Mouse (Mus musculus) midbrain, embryonic 14.5 days (tissue): ENCODE measurements around the gene Dcaf4. TPM values are rescaled to one million over a fixed set of nuclear protein-coding genes. Genes with fewer than 3 reads are reported as not detected.

Source experiments
- ATAC-seq: fragments of 200-750 bp; cut with Nextera tagmentation; 2 replicates; pipeline ENCODE4 v1.8.0; 2017; ENCODE audit warnings: moderate number of reproducible peaks, moderate library complexity; ENCODE audit not compliant: low FRiP score, low TSS enrichment
- DNase-seq: peaks from one replicate; pipeline ENCODE4 v3.0.0-alpha.2; 2015
- H3K27ac ChIP-seq: fragments of 300-500 bp; sonication (generic); replicated peaks from 2 replicates; pipeline ENCODE4 v1.5.1; 2014; ENCODE audit warnings: mild to moderate bottlenecking, low read depth, low read length, moderate library complexity
- H3K27me3 ChIP-seq: fragments of 300-500 bp; sonication (generic); 2 replicates; pipeline ENCODE4 v1.6.1; 2014; ENCODE audit warnings: low read length, control low read depth, mixed read lengths; ENCODE audit not compliant: control insufficient read depth, insufficient read depth
- H3K36me3 ChIP-seq: fragments of 300-500 bp; sonication (generic); 2 replicates; pipeline ENCODE4 v1.6.1; 2014; ENCODE audit warnings: low read length, control low read depth; ENCODE audit not compliant: control insufficient read depth, insufficient read depth
- H3K4me1 ChIP-seq: fragments of 300-500 bp; sonication (generic); 2 replicates; pipeline ENCODE4 v1.6.1; 2014; ENCODE audit warnings: mild to moderate bottlenecking, antibody characterized with exemption, low read length, control low read depth; ENCODE audit not compliant: control insufficient read depth, insufficient read depth
- H3K4me2 ChIP-seq: fragments of 300-500 bp; sonication (generic); 2 replicates; pipeline ENCODE4 v1.6.1; 2014; ENCODE audit warnings: mild to moderate bottlenecking, low read length, moderate library complexity
- H3K4me3 ChIP-seq: fragments of 300-500 bp; sonication (generic); replicated peaks from 2 replicates; pipeline ENCODE4 v1.5.1; 2014; ENCODE audit warnings: low read depth, low read length
- H3K9ac ChIP-seq: fragments of 300-500 bp; sonication (generic); replicated peaks from 2 replicates; pipeline ENCODE4 v1.6.1; 2014; ENCODE audit warnings: mild to moderate bottlenecking, low read length, moderate library complexity
- H3K9me3 ChIP-seq: fragments of 300-500 bp; sonication (generic); 2 replicates; pipeline ENCODE4 v1.6.1; 2016; ENCODE audit warnings: low read length, control low read depth, mixed read lengths; ENCODE audit not compliant: control insufficient read depth
- WGBS: fragments of 180-500 bp; shearing (Covaris S2); extraction: QIAGEN DNeasy Blood & Tissue Kit; methylation state at CpG from one replicate; pipeline ENCODE4 v1.1.7; 2014; 5-methylcytosine and 5-hydroxymethylcytosine counted together
- polyA plus RNA-seq: library from polyadenylated mRNA; unstranded; fragments of >200 nt; fragmentation: Nextera tagmentation; extraction: Ambion mirVana; gene quantifications from 2 replicates; pipeline ENCODE4 v1.2.1, GENCODE M21; 2014

Gene Dcaf4
- polyA plus RNA-seq = 40.8 and 41.4 TPM in 2 replicates

- peak within 1 kb of the TSS; percentile 77 for H3K27ac ChIP-seq
- H3K4me1 ChIP-seq = peaks cover 12% of the 10 kb centered on the region
- peak within 1 kb of the TSS; percentile 78 for H3K9ac ChIP-seq
- DNase-seq = peak; percentile 95
- H3K36me3 ChIP-seq = no peaks in the 10 kb centered on the region
- H3K4me3 ChIP-seq = peak within 1 kb of the TSS; percentile 71
- peak; percentile 99 for ATAC-seq
- no peaks in the 10 kb centered on the region for H3K9me3 ChIP-seq
- no peaks in the 10 kb centered on the region for H3K27me3 ChIP-seq
- H3K4me2 ChIP-seq = peak within 1 kb of the TSS; percentile 70
- WGBS = under 1% methylated on average over 32 of the region's 32 CpGs
These were observed at the start of gene Dcaf4 for GRCm38 (mm10) chr12:83520311-83520890. Dcaf4 (plus strand) TSS chr12:83520466.

- WGBS = 87% methylated on average over 7 of the region's 7 CpGs
These were observed 48.5 kb upstream of the Dcaf4 start for GRCm38 (mm10) chr12:83471760-83472159.

GRCm38 (mm10) chr12:83473987-83474600, 46.2 kb upstream of the Dcaf4 start:
- ATAC-seq = no peak
- H3K27ac ChIP-seq = no peak overlapping the region
- H3K4me1 ChIP-seq = peaks cover 27% of the 10 kb centered on the region; the same call in 1 of the 2 replicates
- H3K9me3 ChIP-seq = no peaks in the 10 kb centered on the region
- no peaks in the 10 kb centered on the region for H3K27me3 ChIP-seq
- 45% methylated on average over 5 of the region's 5 CpGs for WGBS
- no peak for DNase-seq
- no peaks in the 10 kb centered on the region for H3K36me3 ChIP-seq
- H3K4me3 ChIP-seq = no peak overlapping the region
- H3K9ac ChIP-seq = no peak overlapping the region
- H3K4me2 ChIP-seq = no peak overlapping the region

More at GRCm38 (mm10) chr12:83471760-83472159, 48.5 kb upstream of the Dcaf4 start:
- H3K9me3 ChIP-seq = no peaks in the 10 kb centered on the region
- no peaks in the 10 kb centered on the region for H3K36me3 ChIP-seq
- peaks cover 26% of the 10 kb centered on the region for H3K4me1 ChIP-seq
- no peaks in the 10 kb centered on the region for H3K27me3 ChIP-seq
- no peak overlapping the region for H3K9ac ChIP-seq
- no peak overlapping the region for H3K27ac ChIP-seq
- H3K4me3 ChIP-seq = no peak overlapping the region
- ATAC-seq (no peak), DNase-seq (no peak)
- no peak overlapping the region for H3K4me2 ChIP-seq

- no peaks in the 10 kb centered on the region for H3K27me3 ChIP-seq
- H3K4me1 ChIP-seq = peaks cover 27% of the 10 kb centered on the region; the same call in 1 of the 2 replicates
- no peak overlapping the region for H3K4me3 ChIP-seq
- ATAC-seq (no peak), DNase-seq (peak; percentile 51)
- WGBS = 25% methylated on average over 6 of the region's 6 CpGs
- 0 out of 2 replicates have a peak overlapping the region, but pooled peaks have one; percentile 41 for H3K27ac ChIP-seq
- H3K9me3 ChIP-seq = no peaks in the 10 kb centered on the region
- peak overlapping the region; percentile 1; the same call in 1 of the 2 replicates for H3K4me2 ChIP-seq
- H3K9ac ChIP-seq = no peak overlapping the region
- no peaks in the 10 kb centered on the region for H3K36me3 ChIP-seq
These were observed 44.8 kb upstream of the Dcaf4 start for GRCm38 (mm10) chr12:83475419-83475818.

- no peak overlapping the region for H3K9ac ChIP-seq
- 29% methylated on average over 10 of the region's 10 CpGs for WGBS
- H3K4me1 ChIP-seq = peaks cover 27% of the 10 kb centered on the region; the same call in 1 of the 2 replicates
- peak; percentile 60 for DNase-seq
- H3K27me3 ChIP-seq = no peaks in the 10 kb centered on the region
- no peak; the same call in 1 of the 2 replicates for ATAC-seq
- no peak overlapping the region for H3K4me2 ChIP-seq
- H3K36me3 ChIP-seq = no peaks in the 10 kb centered on the region
- 0 out of 2 replicates have a peak overlapping the region, but pooled peaks have one; percentile 49 for H3K27ac ChIP-seq
- H3K9me3 ChIP-seq = no peaks in the 10 kb centered on the region
- H3K4me3 ChIP-seq = no peak overlapping the region
These were observed 44.0 kb upstream of the Dcaf4 start for GRCm38 (mm10) chr12:83476277-83476676.

GRCm38 (mm10) chr12:83479140-83479539, 41.1 kb upstream of the Dcaf4 start:
- H3K9me3 ChIP-seq = no peaks in the 10 kb centered on the region
- no peak overlapping the region for H3K4me2 ChIP-seq
- ATAC-seq = no peak
- H3K4me1 ChIP-seq = peaks cover 24% of the 10 kb centered on the region; the same call in 1 of the 2 replicates
- DNase-seq = no peak
- H3K4me3 ChIP-seq = no peak overlapping the region
- WGBS = 81% methylated on average over 1 of the region's 1 CpGs
- no peaks in the 10 kb centered on the region for H3K27me3 ChIP-seq
- H3K27ac ChIP-seq = no peak overlapping the region
- no peak overlapping the region for H3K9ac ChIP-seq
- no peaks in the 10 kb centered on the region for H3K36me3 ChIP-seq

GRCm38 (mm10) chr12:83479818-83480401, 40.4 kb upstream of the Dcaf4 start:
- WGBS = 71% methylated on average over 7 of the region's 7 CpGs

GRCm38 (mm10) chr12:83481439-83481838, 38.8 kb upstream of the Dcaf4 start:
- Histone ChIP-seq H3K4me3 (no peak overlapping the region), H3K4me2 (no peak overlapping the region), H3K4me1 (peaks cover 14% of the 10 kb centered on the region), H3K36me3 (no peaks in the 10 kb centered on the region), H3K9ac (no peak overlapping the region), H3K27me3 (no peaks in the 10 kb centered on the region), H3K27ac (no peak overlapping the region), H3K9me3 (no peaks in the 10 kb centered on the region)
- 85% methylated on average over 4 of the region's 4 CpGs for WGBS
- DNase-seq (no peak), ATAC-seq (no peak)

More at GRCm38 (mm10) chr12:83479818-83480401, 40.4 kb upstream of the Dcaf4 start:
- Histone ChIP-seq H3K4me2 (no peak overlapping the region), H3K36me3 (no peaks in the 10 kb centered on the region), H3K27ac (no peak overlapping the region), H3K4me3 (no peak overlapping the region), H3K4me1 (peaks cover 29% of the 10 kb centered on the region), H3K9ac (no peak overlapping the region), H3K27me3 (no peaks in the 10 kb centered on the region), H3K9me3 (no peaks in the 10 kb centered on the region)
- no peak for DNase-seq
- ATAC-seq = no peak
